8 mouse cellular contexts compared by ENCODE assay signal in genomic region chr7:97333113-97333898, GRCm38 (mm10). TPM values are rescaled to one million over a fixed set of nuclear protein-coding genes. Genes with fewer than 3 reads are reported as not detected.
DNase-seq lines count a peak whose midpoint lies in the region; ATAC-seq and TF ChIP-seq lines count a peak whose summit lies in the region.

No protein-coding gene starts in this region.

- peak overlapping the region; percentile 95; the same call in 1 of the 2 replicates for H3K4me3 ChIP-seq in heart, adult 2 months
- H3K4me3 ChIP-seq in bone marrow macrophage, adult 2 months (ENCODE audit: insufficient read depth, low read length) = peak overlapping the region; percentile 84
- H3K4me3 ChIP-seq in heart, postnatal 0 days (ENCODE audit: low read depth, low read length) = no peak overlapping the region
- peak overlapping the region; percentile 85 for H3K4me3 ChIP-seq in midbrain, embryonic 12.5 days

- no peak for TF ChIP-seq POLR2A in heart, adult 2 months (IDR thresholded peaks at IDR 0.05; ENCODE audit: insufficient read depth, low read depth, low read length)
- TF ChIP-seq POLR2A in bone marrow macrophage, adult 2 months (IDR thresholded peaks at IDR 0.05; ENCODE audit: borderline replicate concordance, low read depth, low read length) = no peak

- H3K79me2 ChIP-seq in heart, adult 2 months (replicated peaks; ENCODE audit: control insufficient read depth, insufficient read depth, low read length) = no peaks in the 10 kb centered on the region

- no peaks in the 10 kb centered on the region for H3K36me3 ChIP-seq in heart, adult 2 months (ENCODE audit: control insufficient read depth, insufficient read depth, low read length)
- no peaks in the 10 kb centered on the region for H3K36me3 ChIP-seq in heart, postnatal 0 days (replicated peaks; ENCODE audit: control insufficient read depth, insufficient read depth, low read length)
- no peaks in the 10 kb centered on the region for H3K36me3 ChIP-seq in midbrain, embryonic 12.5 days

- no peaks in the 10 kb centered on the region for H3K9me3 ChIP-seq in heart, postnatal 0 days (replicated peaks; ENCODE audit: control insufficient read depth, low read length)
- no peaks in the 10 kb centered on the region for H3K9me3 ChIP-seq in midbrain, embryonic 12.5 days

- peak overlapping the region; percentile 87 for H3K4me2 ChIP-seq in heart, postnatal 0 days (ENCODE audit: low read depth, low read length)
- peak overlapping the region; percentile 77 for H3K4me2 ChIP-seq in midbrain, embryonic 12.5 days (replicated peaks)

- H3K27me3 ChIP-seq in heart, adult 2 months (ENCODE audit: control insufficient read depth, insufficient read depth, low read length) = no peaks in the 10 kb centered on the region
- H3K27me3 ChIP-seq in heart, postnatal 0 days (ENCODE audit: control insufficient read depth, insufficient read depth, low read length) = no peaks in the 10 kb centered on the region; the same call in 1 of the 2 replicates
- no peaks in the 10 kb centered on the region for H3K27me3 ChIP-seq in midbrain, embryonic 12.5 days

- H3K9ac ChIP-seq in heart, adult 2 months (ENCODE audit: low read depth, low read length) = no peak overlapping the region
- H3K9ac ChIP-seq in heart, postnatal 0 days (replicated peaks; ENCODE audit: low read depth, low read length) = no peak overlapping the region
- H3K9ac ChIP-seq in midbrain, embryonic 12.5 days (replicated peaks) = 0 out of 2 replicates have a peak overlapping the region, but pooled peaks have one; percentile 67

- no peak for DNase-seq in heart, adult 2 months
- no peak for DNase-seq in heart, postnatal 10 days
- DNase-seq in heart, postnatal 0 days (ENCODE audit: low spot score) = no peak
- no peak for DNase-seq in frontal cortex, postnatal 14 days (ENCODE audit: low spot score in 2 of 2)
- no peak for DNase-seq in retina, postnatal 1 day

- no peaks in the 10 kb centered on the region; the same call in 1 of the 2 replicates for H3K4me1 ChIP-seq in heart, adult 2 months (ENCODE audit: control insufficient read depth, insufficient read depth, low read length)
- peaks cover 50% of the 10 kb centered on the region for H3K4me1 ChIP-seq in bone marrow macrophage, adult 2 months (ENCODE audit: control insufficient read depth, insufficient read depth, low read length)
- peaks cover 11% of the 10 kb centered on the region for H3K4me1 ChIP-seq in heart, postnatal 0 days (ENCODE audit: control insufficient read depth, insufficient read depth)
- peaks cover 25% of the 10 kb centered on the region for H3K4me1 ChIP-seq in midbrain, embryonic 12.5 days

- 73% methylated on average over 6 of the region's 6 CpGs for WGBS in heart, adult 2 months
- WGBS in heart, postnatal 0 days = 67% methylated on average over 6 of the region's 6 CpGs
- WGBS in midbrain, embryonic 12.5 days = 90% methylated on average over 6 of the region's 6 CpGs

- intact Hi-C loops in heart, adult 2 months (cut with DNase I) = loop anchor here (5.0 kb wide), 1 partner anchor 39 kb away; the partner anchor contains the start of gene Alg8
- intact Hi-C loops in heart, postnatal 10 days (cut with DNase I) = loop anchor here (2.0 kb wide), 1 partner anchor 37 kb away; the partner anchor contains the start of gene Alg8

- ATAC-seq in heart, postnatal 0 days (ENCODE audit: insufficient read depth, low read depth) = no peak
- ATAC-seq in midbrain, embryonic 12.5 days (ENCODE audit: low FRiP score, low read depth) = no peak
- ATAC-seq in inflammation-experienced regulatory T-cells, adult 6 months = no peak

- TF ChIP-seq EP300 in heart, adult 2 months (IDR thresholded peaks at IDR 0.05; ENCODE audit: insufficient read depth, low read depth, low read length) = no peak
- TF ChIP-seq EP300 in heart, postnatal 0 days (IDR thresholded peaks at IDR 0.05; ENCODE audit: low read depth) = no peak

- no peak for TF ChIP-seq CTCF in heart, adult 2 months (IDR thresholded peaks at IDR 0.05)
- no peak for TF ChIP-seq CTCF in bone marrow macrophage, adult 2 months (IDR thresholded peaks at IDR 0.05; ENCODE audit: low read depth, low read length)
- no peak for TF ChIP-seq CTCF in heart, postnatal 0 days (IDR thresholded peaks at IDR 0.05; ENCODE audit: low read depth)

- H3K27ac ChIP-seq in heart, adult 2 months = no peak overlapping the region; the same call in 1 of the 2 replicates
- no peak overlapping the region for H3K27ac ChIP-seq in bone marrow macrophage, adult 2 months (ENCODE audit: insufficient read depth, low read depth, low read length)
- no peak overlapping the region for H3K27ac ChIP-seq in heart, postnatal 0 days (ENCODE audit: low read depth)
- H3K27ac ChIP-seq in midbrain, embryonic 12.5 days (replicated peaks) = no peak overlapping the region

RNA-seq across cellular contexts. Expression of gene Kctd21, which starts 1.2 kb away (rescaled TPM):
- 1 to 10 TPM; 3.7 to 4.1 TPM for total RNA-seq in heart, adult 2 months (2021)
- 3.6 and 6.3 TPM in 2 replicates for polyA plus RNA-seq in heart, adult 2 months (2012; rRNA removed)
- 1 to 10 TPM; 1.4 to 2.7 TPM for total RNA-seq in heart, postnatal 10 days (2021)
- polyA plus RNA-seq in bone marrow macrophage, adult 2 months (2012; ENCODE audit: insufficient read depth, insufficient read length, missing spikeins) = 13.4 and 16.3 TPM in 2 replicates
- 0.97 and 3.4 TPM in 2 replicates for total RNA-seq in heart, postnatal 0 days (2014; rRNA removed; ENCODE audit: low replicate concordance)
- 1.9 and 3.1 TPM in 2 replicates for polyA plus RNA-seq in heart, postnatal 0 days (2015; fragmentation: Nextera tagmentation; extraction: Ambion mirVana)
- polyA plus RNA-seq in midbrain, embryonic 12.5 days (2016; fragmentation: Nextera tagmentation; extraction: Ambion mirVana) = 5.1 and 7.1 TPM in 2 replicates
- 1 to 10 TPM in 2 of 3 experiments, under 1 TPM in 1; 0.97 to 1.6 (median 1.5) TPM for polyA plus RNA-seq in inflammation-experienced regulatory T-cells, adult 6 months (2017; shearing (Covaris generic))

RNA-seq across cellular contexts. Expression of gene Usp35, which starts 1.5 kb away (rescaled TPM):
- 1 to 10 TPM in 1 of 2 experiments, under 1 TPM in 1; 0.84 to 1.0 TPM for total RNA-seq in heart, adult 2 months (2021)
- 2.5 and 2.8 TPM in 2 replicates for polyA plus RNA-seq in heart, adult 2 months (2012; rRNA removed)
- 1 to 10 TPM; 1.5 to 1.7 TPM for total RNA-seq in heart, postnatal 10 days (2021)
- 33.3 and 39.6 TPM in 2 replicates for polyA plus RNA-seq in bone marrow macrophage, adult 2 months (2012; ENCODE audit: insufficient read depth, insufficient read length, missing spikeins)
- total RNA-seq in heart, postnatal 0 days (2014; rRNA removed; ENCODE audit: low replicate concordance) = 1.8 and 5.6 TPM in 2 replicates
- polyA plus RNA-seq in heart, postnatal 0 days (2015; fragmentation: Nextera tagmentation; extraction: Ambion mirVana) = 0.30 and 0.36 TPM in 2 replicates
- 3.2 and 4.1 TPM in 2 replicates for polyA plus RNA-seq in midbrain, embryonic 12.5 days (2016; fragmentation: Nextera tagmentation; extraction: Ambion mirVana)
- 1 to 10 TPM in 2 of 3 experiments, under 1 TPM in 1; 0.87 to 2.3 (median 2.3) TPM for polyA plus RNA-seq in inflammation-experienced regulatory T-cells, adult 6 months (2017; shearing (Covaris generic))

RNA-seq across cellular contexts. Expression of gene Alg8, which starts 38.1 kb away (rescaled TPM):
- total RNA-seq in heart, adult 2 months (2021) = 1 to 10 TPM; 4.3 to 5.2 TPM
- 7.3 and 9.9 TPM in 2 replicates for polyA plus RNA-seq in heart, adult 2 months (2012; rRNA removed)
- 1 to 10 TPM; 7.7 to 7.8 TPM for total RNA-seq in heart, postnatal 10 days (2021)
- 33.4 and 35.1 TPM in 2 replicates for polyA plus RNA-seq in bone marrow macrophage, adult 2 months (2012; ENCODE audit: insufficient read depth, insufficient read length, missing spikeins)
- total RNA-seq in heart, postnatal 0 days (2014; rRNA removed; ENCODE audit: low replicate concordance) = 9.9 and 20.1 TPM in 2 replicates
- 11.3 and 12.9 TPM in 2 replicates for polyA plus RNA-seq in heart, postnatal 0 days (2015; fragmentation: Nextera tagmentation; extraction: Ambion mirVana)
- polyA plus RNA-seq in midbrain, embryonic 12.5 days (2016; fragmentation: Nextera tagmentation; extraction: Ambion mirVana) = 29.8 and 31.1 TPM in 2 replicates
- 10 to 100 TPM; 18.9 to 27.2 (median 22.7) TPM for polyA plus RNA-seq in inflammation-experienced regulatory T-cells, adult 6 months (2017; shearing (Covaris generic))
